Comparison of ENCODE assay signal across 8 mouse cellular contexts in genomic region chr1:89191127-89191740, GRCm38 (mm10).
DNase-seq lines count a peak whose midpoint lies in the region; ATAC-seq and TF ChIP-seq lines count a peak whose summit lies in the region.

No protein-coding gene starts in this region.

- H3K36me3 ChIP-seq in hindbrain, embryonic 10.5 days, result no peaks in the 10 kb centered on the region
- no peaks in the 10 kb centered on the region for H3K36me3 ChIP-seq in hindbrain, embryonic 12.5 days
- H3K36me3 ChIP-seq in hindbrain, embryonic 11.5 days (ENCODE audit: control insufficient read depth, insufficient read depth, low read length), result no peaks in the 10 kb centered on the region
- H3K36me3 ChIP-seq in midbrain, postnatal 0 days (ENCODE audit: insufficient read depth, low read length), result no peaks in the 10 kb centered on the region

- intact Hi-C loops in left cerebral cortex, adult 2 months (cut with DNase I), result loop anchor here (5.0 kb wide), 1 partner anchor 119 kb away; the partner anchor contains the start of gene Sh3bp4

- no peaks in the 10 kb centered on the region for H3K9me3 ChIP-seq in hindbrain, embryonic 10.5 days
- H3K9me3 ChIP-seq in hindbrain, embryonic 12.5 days (replicated peaks), result no peaks in the 10 kb centered on the region
- no peaks in the 10 kb centered on the region for H3K9me3 ChIP-seq in hindbrain, embryonic 11.5 days (ENCODE audit: control insufficient read depth, low read length)
- H3K9me3 ChIP-seq in midbrain, postnatal 0 days (ENCODE audit: low read length), result no peaks in the 10 kb centered on the region

- no peak overlapping the region for H3K4me3 ChIP-seq in hindbrain, embryonic 10.5 days
- no peak overlapping the region for H3K4me3 ChIP-seq in hindbrain, embryonic 12.5 days
- no peak overlapping the region for H3K4me3 ChIP-seq in hindbrain, embryonic 11.5 days (ENCODE audit: low read depth, low read length)
- no peak overlapping the region for H3K4me3 ChIP-seq in left cerebral cortex, adult 2 months
- H3K4me3 ChIP-seq in midbrain, postnatal 0 days (ENCODE audit: low read depth, low read length), result no peak overlapping the region

- peaks cover 27% of the 10 kb centered on the region for H3K4me1 ChIP-seq in hindbrain, embryonic 10.5 days (replicated peaks)
- peaks cover 3% of the 10 kb centered on the region; the same call in 1 of the 2 replicates for H3K4me1 ChIP-seq in hindbrain, embryonic 12.5 days
- H3K4me1 ChIP-seq in hindbrain, embryonic 11.5 days (replicated peaks; ENCODE audit: control insufficient read depth, insufficient read depth, low read length), result no peaks in the 10 kb centered on the region
- H3K4me1 ChIP-seq in midbrain, postnatal 0 days (ENCODE audit: insufficient read depth, low read length), result no peaks in the 10 kb centered on the region

- no peak overlapping the region for H3K4me2 ChIP-seq in hindbrain, embryonic 12.5 days (replicated peaks)
- H3K4me2 ChIP-seq in hindbrain, embryonic 11.5 days (replicated peaks; ENCODE audit: low read depth, low read length), result no peak overlapping the region
- H3K4me2 ChIP-seq in midbrain, postnatal 0 days (ENCODE audit: low read depth, low read length, poor library complexity, severe bottlenecking), result no peak overlapping the region

- DNase-seq in hindbrain, embryonic 10.5 days (ENCODE audit: low spot score), result peak; percentile 82
- DNase-seq in c-Kit-positive CD71-positive TER-119-negative erythroid progenitor cells, embryonic 14.5 days (ENCODE audit: low read depth), result peak; percentile 11
- peak; percentile 32 to 51 for DNase-seq in frontal cortex, postnatal 14 days (ENCODE audit: low spot score in 2 of 2)
- DNase-seq in hindbrain, embryonic 11.5 days (ENCODE audit: low spot score), result peak; percentile 83
- peak; percentile 37 to 40 for DNase-seq in left cerebral cortex, adult 2 months (ENCODE audit: extremely low spot score in 1 of 2, low spot score in 2 of 2)
- peak; percentile 73 for DNase-seq in midbrain, postnatal 0 days (ENCODE audit: low spot score)
- peak; percentile 61 for DNase-seq in thymus, postnatal 14 days

- H3K27ac ChIP-seq in hindbrain, embryonic 10.5 days, result peak overlapping the region; percentile 41
- no peak overlapping the region for H3K27ac ChIP-seq in hindbrain, embryonic 12.5 days
- H3K27ac ChIP-seq in hindbrain, embryonic 11.5 days (ENCODE audit: low read depth, low read length), result no peak overlapping the region
- no peak overlapping the region for H3K27ac ChIP-seq in left cerebral cortex, adult 2 months
- H3K27ac ChIP-seq in midbrain, postnatal 0 days (ENCODE audit: low read depth, low read length), result no peak overlapping the region

- no peaks in the 10 kb centered on the region for H3K27me3 ChIP-seq in hindbrain, embryonic 10.5 days (ENCODE audit: insufficient read depth, poor library complexity, severe bottlenecking)
- no peaks in the 10 kb centered on the region for H3K27me3 ChIP-seq in hindbrain, embryonic 12.5 days
- no peaks in the 10 kb centered on the region for H3K27me3 ChIP-seq in hindbrain, embryonic 11.5 days (ENCODE audit: control insufficient read depth, insufficient read depth, low read length)
- H3K27me3 ChIP-seq in midbrain, postnatal 0 days (ENCODE audit: insufficient read depth, low read length), result no peaks in the 10 kb centered on the region

- TF ChIP-seq CTCF in left cerebral cortex, adult 2 months (IDR thresholded peaks at IDR 0.05), result peak; percentile 83
- TF ChIP-seq CTCF in midbrain, postnatal 0 days (IDR thresholded peaks at IDR 0.05), result peak; percentile 80

- no peak for ATAC-seq in hindbrain, embryonic 12.5 days (ENCODE audit: low FRiP score)
- 0 out of 2 replicates have a peak, but pooled peaks have one; percentile 25 for ATAC-seq in hindbrain, embryonic 11.5 days (ENCODE audit: low FRiP score)
- ATAC-seq in midbrain, postnatal 0 days (ENCODE audit: low FRiP score), result no peak

- WGBS in hindbrain, embryonic 10.5 days, result 17% methylated on average over 11 of the region's 11 CpGs
- WGBS in hindbrain, embryonic 12.5 days, result 19% methylated on average over 11 of the region's 11 CpGs
- 20% methylated on average over 11 of the region's 11 CpGs for WGBS in hindbrain, embryonic 11.5 days
- 17% methylated on average over 11 of the region's 11 CpGs for WGBS in midbrain, postnatal 0 days

- H3K9ac ChIP-seq in hindbrain, embryonic 12.5 days, result no peak overlapping the region
- no peak overlapping the region for H3K9ac ChIP-seq in hindbrain, embryonic 11.5 days (ENCODE audit: low read depth, low read length)
- no peak overlapping the region for H3K9ac ChIP-seq in midbrain, postnatal 0 days (replicated peaks; ENCODE audit: low read length, poor library complexity, severe bottlenecking)

Comparison
In these comparisons a context has a peak if more than half of its experiments do, and no peak if none do; other contexts are left out.
1. DNase-seq: peak in every context shown above with its lines; median percentile 83 in hindbrain, embryonic 11.5 days; 82 in hindbrain, embryonic 10.5 days; 73 in midbrain, postnatal 0 days; 61 in thymus, postnatal 14 days; 42 in frontal cortex, postnatal 14 days; 38 in left cerebral cortex, adult 2 months; 11 in c-Kit-positive CD71-positive TER-119-negative erythroid progenitor cells, embryonic 14.5 days.